Mouse (Mus musculus): Measurements from ENCODE around the gene Aif1.

- TF ChIP-seq ZC3H11A (IDR thresholded peaks at IDR 0.05; ENCODE audit: low read depth, low read length) (no peak), EP300 (IDR thresholded peaks at IDR 0.05; ENCODE audit: low read depth in 1 of 2, low read length in 2 of 2) (no peak), MYC (IDR thresholded peaks at IDR 0.05; ENCODE audit: low read depth, low read length) (no peak), MEF2A (IDR thresholded peaks at IDR 0.05; ENCODE audit: extremely low read depth, insufficient replicate concordance, low read depth, low read length, poor library complexity, severe bottlenecking) (no peak), BHLHE40 (IDR thresholded peaks at IDR 0.05; ENCODE audit: borderline replicate concordance, low read depth, low read length) (no peak)
Observed at GRCm38 (mm10) chr17:35167794-35168193, 8.1 kb downstream of the Aif1 start.
